Mouse (Mus musculus) intestine, postnatal 0 days (tissue): ENCODE data around the gene Tgfbr2. TPM values are rescaled to one million over a fixed set of nuclear protein-coding genes. Genes with fewer than 3 reads are reported as not detected.

ENCODE experiments used
- ATAC-seq: fragments of 200-750 bp; cut with Nextera tagmentation; 2 replicates; pipeline ENCODE4 v1.8.0; 2017; ENCODE audit warnings: mild to moderate bottlenecking, moderate TSS enrichment, moderate library complexity
- H3K27ac ChIP-seq: fragments of 300-500 bp; sonication (generic); 2 replicates; pipeline ENCODE4 v1.5.1; 2014; ENCODE audit warnings: mild to moderate bottlenecking, low read depth, low read length, moderate library complexity
- H3K27me3 ChIP-seq: fragments of 300-500 bp; sonication (generic); replicated peaks from 2 replicates; pipeline ENCODE4 v1.6.1; 2014; ENCODE audit warnings: low read length, mixed read lengths; ENCODE audit not compliant: control insufficient read depth, insufficient read depth
- H3K36me3 ChIP-seq: fragments of 300-500 bp; sonication (generic); 2 replicates; pipeline ENCODE4 v1.6.1; 2014; ENCODE audit warnings: mild to moderate bottlenecking, moderate library complexity; ENCODE audit not compliant: control insufficient read depth, insufficient read depth
- H3K4me1 ChIP-seq: fragments of 300-500 bp; sonication (generic); replicated peaks from 2 replicates; pipeline ENCODE4 v1.6.1; 2014; ENCODE audit warnings: antibody characterized with exemption, low read length, mixed read lengths; ENCODE audit not compliant: control insufficient read depth, insufficient read depth
- H3K4me2 ChIP-seq: fragments of 300-500 bp; sonication (generic); replicated peaks from 2 replicates; pipeline ENCODE4 v1.6.1; 2014; ENCODE audit warnings: low read depth, mild to moderate bottlenecking, moderate library complexity
- H3K4me3 ChIP-seq: fragments of 300-500 bp; sonication (generic); 2 replicates; pipeline ENCODE4 v1.5.1; 2014; ENCODE audit warnings: low read depth, low read length
- H3K9ac ChIP-seq: fragments of 300-500 bp; sonication (generic); 2 replicates; pipeline ENCODE4 v1.6.1; 2014; ENCODE audit warnings: mild to moderate bottlenecking, low read depth, low read length
- H3K9me3 ChIP-seq: fragments of 300-500 bp; sonication (generic); 2 replicates; pipeline ENCODE4 v1.6.1; 2016; ENCODE audit warnings: mixed run types; ENCODE audit not compliant: control insufficient read depth
- CTCF ChIP-seq: sonication (generic); IDR thresholded peaks from 2 replicates; pipeline ENCODE4 v1.5.1; 2016; ENCODE audit warnings: low read depth, mild to moderate bottlenecking, control low read depth, antibody characterized with exemption, moderate library complexity
- WGBS: fragments of 180-500 bp; shearing (Covaris S2); extraction: QIAGEN DNeasy Blood & Tissue Kit; methylation state at CpG from one replicate; pipeline ENCODE4 v1.1.7; 2014; 5-methylcytosine and 5-hydroxymethylcytosine counted together
- polyA plus RNA-seq: library from polyadenylated mRNA; unstranded; fragments of >200 nt; fragmentation: Nextera tagmentation; extraction: Ambion mirVana; gene quantifications from 2 replicates; pipeline ENCODE4 v1.2.1, GENCODE M21; 2015

The Tgfbr2 gene
- polyA plus RNA-seq, 1 experiment from 2014 or later, result 16.0 TPM

- 91% methylated on average over 2 of the region's 2 CpGs for WGBS
- ATAC-seq, result no peak
- Histone ChIP-seq H3K27me3 (no peaks in the 10 kb centered on the region), H3K4me3 (no peak overlapping the region), H3K9ac (no peak overlapping the region), H3K4me1 (0 out of 2 replicates have a peak, but pooled peaks cover 3% of the 10 kb centered on the region), H3K9me3 (no peaks in the 10 kb centered on the region), H3K36me3 (peaks cover 24% of the 10 kb centered on the region), H3K27ac (no peak overlapping the region), H3K4me2 (no peak overlapping the region)
- peak; percentile 61 for TF ChIP-seq CTCF
These were observed 40.7 kb downstream of the Tgfbr2 start for GRCm38 (mm10) chr9:116134488-116134887.

DNA sequence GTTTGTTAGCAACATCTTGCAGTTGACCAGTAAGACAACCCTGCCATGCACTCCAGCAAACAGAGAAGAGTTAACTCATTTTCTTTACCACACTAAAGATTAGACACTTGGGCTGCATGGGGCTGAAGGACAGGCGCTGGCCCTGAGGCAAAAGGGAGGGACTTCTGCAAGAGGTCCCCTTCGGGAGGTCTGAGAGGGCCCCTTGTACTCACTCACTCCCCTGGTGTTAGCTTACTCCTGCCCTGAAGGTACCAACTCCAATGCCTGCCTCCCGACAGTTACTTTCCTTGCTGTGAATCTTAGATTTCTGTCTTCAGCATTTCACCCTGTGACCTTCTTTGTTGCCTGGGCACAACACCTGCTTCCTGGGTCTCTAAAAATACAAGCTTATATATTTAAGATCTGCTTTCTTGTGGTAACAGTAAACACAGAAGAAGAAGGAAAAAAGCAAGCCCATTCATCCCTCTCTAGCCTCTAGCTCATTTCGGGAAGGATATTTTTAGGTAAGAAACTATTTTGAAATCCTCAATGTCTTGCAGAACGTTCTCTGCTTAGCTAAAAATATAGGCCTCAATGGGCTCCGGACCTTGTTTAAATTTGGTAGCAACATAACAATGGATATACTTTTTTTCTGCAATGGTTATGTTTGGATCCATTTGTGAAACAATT, 41.7 kb downstream of the Tgfbr2 start:
- no peak overlapping the region for H3K4me2 ChIP-seq
- H3K9me3 ChIP-seq, result no peaks in the 10 kb centered on the region
- TF ChIP-seq CTCF, result no peak
- no peak overlapping the region for H3K27ac ChIP-seq
- 76% methylated on average over 6 of the region's 6 CpGs for WGBS
- H3K4me3 ChIP-seq, result no peak overlapping the region
- no peak overlapping the region for H3K9ac ChIP-seq
- ATAC-seq, result no peak
- 0 out of 2 replicates have a peak, but pooled peaks cover 3% of the 10 kb centered on the region for H3K4me1 ChIP-seq
- H3K27me3 ChIP-seq, result no peaks in the 10 kb centered on the region
- peaks cover 32% of the 10 kb centered on the region for H3K36me3 ChIP-seq

- 77% methylated on average over 3 of the region's 3 CpGs for WGBS
- Histone ChIP-seq H3K4me2 (no peak overlapping the region), H3K36me3 (peaks cover 67% of the 10 kb centered on the region), H3K27me3 (no peaks in the 10 kb centered on the region), H3K9ac (no peak overlapping the region), H3K4me1 (no peaks in the 10 kb centered on the region), H3K4me3 (no peak overlapping the region), H3K9me3 (no peaks in the 10 kb centered on the region), H3K27ac (no peak overlapping the region)
- no peak for ATAC-seq
- no peak for TF ChIP-seq CTCF
These were observed 46.3 kb downstream of the Tgfbr2 start for GRCm38 (mm10) chr9:116128886-116129285.

- TF ChIP-seq CTCF, result no peak
- Histone ChIP-seq H3K4me3 (no peak overlapping the region), H3K9me3 (no peaks in the 10 kb centered on the region), H3K4me2 (no peak overlapping the region), H3K27me3 (no peaks in the 10 kb centered on the region), H3K27ac (no peak overlapping the region), H3K9ac (no peak overlapping the region), H3K36me3 (peaks cover 67% of the 10 kb centered on the region), H3K4me1 (no peaks in the 10 kb centered on the region)
- no peak for ATAC-seq
- WGBS, result 77% methylated on average over 2 of the region's 2 CpGs
These were observed 46.8 kb downstream of the Tgfbr2 start for GRCm38 (mm10) chr9:116128311-116128710.

- no peak for TF ChIP-seq CTCF
- H3K9me3 ChIP-seq, result no peaks in the 10 kb centered on the region
- H3K4me2 ChIP-seq, result no peak overlapping the region
- WGBS, result 79% methylated on average over 4 of the region's 4 CpGs
- H3K36me3 ChIP-seq, result peaks cover 73% of the 10 kb centered on the region
- H3K4me1 ChIP-seq, result no peaks in the 10 kb centered on the region
- ATAC-seq, result no peak
- no peak overlapping the region for H3K9ac ChIP-seq
- no peak overlapping the region for H3K4me3 ChIP-seq
- no peak overlapping the region for H3K27ac ChIP-seq
- no peaks in the 10 kb centered on the region for H3K27me3 ChIP-seq
These were observed 48.7 kb downstream of the Tgfbr2 start for GRCm38 (mm10) chr9:116126494-116126893.

DNA sequence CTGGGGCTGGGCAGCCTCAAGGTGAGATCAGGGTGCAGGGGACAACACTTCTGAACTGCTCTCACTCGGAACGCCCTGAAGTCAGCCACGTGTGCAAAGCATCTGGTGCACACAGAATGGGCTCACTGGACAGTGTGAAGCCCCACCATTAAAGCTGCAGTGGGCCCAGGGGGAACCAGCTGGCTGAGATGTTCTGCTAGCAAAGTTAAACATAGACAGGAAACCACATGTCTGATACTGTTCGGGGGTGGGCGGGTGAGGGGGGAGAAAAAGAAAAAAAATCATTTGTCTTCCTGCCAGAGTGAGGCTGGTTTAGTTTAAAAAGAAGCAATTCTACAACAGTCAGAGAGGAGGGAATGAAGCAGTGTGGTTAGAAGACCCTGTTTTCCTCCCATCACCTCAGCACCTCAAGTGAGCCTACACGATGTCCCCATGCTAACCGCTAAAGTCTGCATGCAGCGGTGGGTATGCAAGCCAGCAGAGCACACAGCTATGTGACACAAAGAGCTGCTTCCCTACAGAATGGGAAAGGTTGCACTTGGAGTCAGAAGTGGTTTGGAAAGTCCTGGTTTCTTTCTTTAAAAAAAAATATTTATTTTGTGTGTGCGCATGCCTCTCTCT, 52.1 kb downstream of the Tgfbr2 start:
- no peak for TF ChIP-seq CTCF
- H3K9me3 ChIP-seq, result no peaks in the 10 kb centered on the region
- no peak overlapping the region for H3K4me3 ChIP-seq
- peaks cover 67% of the 10 kb centered on the region for H3K36me3 ChIP-seq
- H3K4me1 ChIP-seq, result no peaks in the 10 kb centered on the region
- peak overlapping the region; percentile 41; the same call in 1 of the 2 replicates for H3K27ac ChIP-seq
- no peak overlapping the region for H3K9ac ChIP-seq
- no peaks in the 10 kb centered on the region for H3K27me3 ChIP-seq
- 49% methylated on average over 9 of the region's 9 CpGs for WGBS
- ATAC-seq, result 0 out of 2 replicates have a peak, but pooled peaks have one; percentile 45
- no peak overlapping the region for H3K4me2 ChIP-seq
